Mouse (Mus musculus) thymus, adult 2 months (tissue): ENCODE data around the gene Wars.

Source experiments
- CTCF ChIP-seq: fragments of 200-500 bp; IDR thresholded peaks from 2 replicates; pipeline ENCODE4 v1.5.1; 2012; ENCODE audit warnings: mild to moderate bottlenecking, control low read depth, low read length, moderate library complexity, borderline replicate concordance; ENCODE audit not compliant: control insufficient read depth, poor library complexity, insufficient read depth; ENCODE audit errors: extremely low read depth
- POLR2A ChIP-seq: fragments of 200-500 bp; IDR thresholded peaks from 2 replicates; pipeline ENCODE4 v1.6.1; 2012; ENCODE audit warnings: mild to moderate bottlenecking, low read length, control low read depth, moderate library complexity; ENCODE audit not compliant: control insufficient read depth, poor library complexity, insufficient read depth; ENCODE audit errors: extremely low read depth

GRCm38 (mm10) chr12:108879138-108879537 is 14.8 kb downstream of the Wars start:
- TF ChIP-seq POLR2A (no peak), CTCF (no peak)
